ENCODE assay signal across 10 mouse cellular contexts in the genomic region with DNA sequence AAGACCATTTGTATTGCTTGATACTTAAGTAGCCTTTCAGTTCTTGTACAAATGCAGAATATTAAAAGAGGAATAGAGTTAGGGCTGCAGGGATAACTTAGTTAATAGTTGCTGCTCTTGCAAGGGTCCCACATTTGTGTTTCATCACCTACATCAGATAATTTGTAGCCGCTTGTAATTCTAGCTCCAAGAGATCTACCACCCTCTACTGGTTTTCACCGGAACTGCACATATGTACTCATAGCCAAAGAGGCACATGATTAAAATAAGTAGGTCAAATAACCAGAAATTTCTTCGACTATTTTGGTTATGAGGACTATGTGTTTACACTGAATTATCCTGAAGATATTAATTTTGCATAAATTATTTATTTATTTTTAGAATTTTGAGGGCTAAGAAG.
A peak's percentile ranks its signal among the peaks of the same experiment; 100 is the strongest.
DNase-seq lines count a peak whose midpoint lies in the region; ATAC-seq and TF ChIP-seq lines count a peak whose summit lies in the region.
"Had no signal": no experiment of that assay in that cellular context is flagged by ENCODE, and none has a peak within 500 bp of the region (broad histone marks: within the 10 kb centered on the region; RNA-seq: fewer than 3 reads in every experiment).

No protein-coding gene starts in this region.

- WGBS in intestine, postnatal 0 days: 17% methylated on average over 3 of the region's 3 CpGs
- WGBS in intestine, embryonic 15.5 days: 20% methylated on average over 3 of the region's 3 CpGs
- WGBS in kidney, postnatal 0 days: 20% methylated on average over 3 of the region's 3 CpGs
- 17% methylated on average over 3 of the region's 3 CpGs for WGBS in forebrain, embryonic 13.5 days

- H3K9ac ChIP-seq in intestine, postnatal 0 days (ENCODE audit: low read depth, low read length): no peak overlapping the region
- H3K9ac ChIP-seq in intestine, embryonic 15.5 days: no peak overlapping the region
- no peak overlapping the region for H3K9ac ChIP-seq in kidney, postnatal 0 days (ENCODE audit: low read depth, low read length)
- no peak overlapping the region for H3K9ac ChIP-seq in forebrain, embryonic 13.5 days
- H3K9ac ChIP-seq: embryonic facial prominence, embryonic 12.5 days; limb, embryonic 12.5 days had no signal

- H3K4me3 ChIP-seq in intestine, postnatal 0 days (ENCODE audit: low read depth, low read length): no peak overlapping the region
- no peak overlapping the region for H3K4me3 ChIP-seq in intestine, embryonic 15.5 days (replicated peaks)
- no peak overlapping the region for H3K4me3 ChIP-seq in E14TG2a.4 (replicated peaks; ENCODE audit: low read length)
- no peak overlapping the region for H3K4me3 ChIP-seq in kidney, postnatal 0 days (replicated peaks; ENCODE audit: low read depth, low read length)
- no peak overlapping the region for H3K4me3 ChIP-seq in forebrain, embryonic 13.5 days
- H3K4me3 ChIP-seq: embryonic facial prominence, embryonic 12.5 days; limb, embryonic 12.5 days had no signal

- ATAC-seq in intestine, postnatal 0 days: no peak
- no peak for ATAC-seq in intestine, embryonic 15.5 days
- no peak for ATAC-seq in kidney, postnatal 0 days (replicated peaks; ENCODE audit: low FRiP score, low read depth)
- 0 out of 2 replicates have a peak, but pooled peaks have one; percentile 41 for ATAC-seq in neutrophil, adult 5-6 weeks (ENCODE audit: extremely low read depth, insufficient number of reproducible peaks, low FRiP score, poor library complexity, severe bottlenecking)
- no peak for ATAC-seq in forebrain, embryonic 13.5 days

- TF ChIP-seq CTCF in intestine, postnatal 0 days (IDR thresholded peaks at IDR 0.05; ENCODE audit: low read depth): peak; percentile 69
- TF ChIP-seq CTCF in E14TG2a.4 (conservative IDR thresholded peaks at IDR 0.05; ENCODE audit: low read length): peak; percentile 76
- peak; percentile 69 for TF ChIP-seq CTCF in kidney, postnatal 0 days (IDR thresholded peaks at IDR 0.05; ENCODE audit: low read depth)

- H3K27ac ChIP-seq in intestine, postnatal 0 days (ENCODE audit: low read depth, low read length): no peak overlapping the region
- no peak overlapping the region for H3K27ac ChIP-seq in intestine, embryonic 15.5 days
- H3K27ac ChIP-seq in kidney, postnatal 0 days: no peak overlapping the region
- H3K27ac ChIP-seq in forebrain, embryonic 13.5 days: no peak overlapping the region
- H3K27ac ChIP-seq: embryonic facial prominence, embryonic 12.5 days; limb, embryonic 12.5 days had no signal

- DNase-seq in 3T3-L1 (ENCODE audit: low read depth, low spot score): peak; percentile 68
- DNase-seq in c-Kit-positive CD71-positive TER-119-positive erythroid progenitor cells, embryonic 14.5 days (ENCODE audit: low spot score): peak; percentile 18
- DNase-seq in kidney, postnatal 0 days (ENCODE audit: low spot score): peak; percentile 18

- no peaks in the 10 kb centered on the region for H3K9me3 ChIP-seq in intestine, postnatal 0 days (ENCODE audit: control insufficient read depth)
- no peaks in the 10 kb centered on the region for H3K9me3 ChIP-seq in intestine, embryonic 15.5 days
- H3K9me3 ChIP-seq in E14TG2a.4 (ENCODE audit: low read length): no peaks in the 10 kb centered on the region
- no peaks in the 10 kb centered on the region for H3K9me3 ChIP-seq in kidney, postnatal 0 days (replicated peaks; ENCODE audit: low read length)
- H3K9me3 ChIP-seq in forebrain, embryonic 13.5 days (replicated peaks): no peaks in the 10 kb centered on the region
- H3K9me3 ChIP-seq: embryonic facial prominence, embryonic 12.5 days; limb, embryonic 12.5 days had no signal

- no peaks in the 10 kb centered on the region for H3K4me1 ChIP-seq in intestine, postnatal 0 days (replicated peaks; ENCODE audit: control insufficient read depth, insufficient read depth, low read length)
- H3K4me1 ChIP-seq in intestine, embryonic 15.5 days (replicated peaks): no peaks in the 10 kb centered on the region
- H3K4me1 ChIP-seq in E14TG2a.4 (replicated peaks; ENCODE audit: low read depth, low read length): no peaks in the 10 kb centered on the region
- H3K4me1 ChIP-seq in kidney, postnatal 0 days (replicated peaks; ENCODE audit: insufficient read depth, low read length): no peaks in the 10 kb centered on the region
- H3K4me1 ChIP-seq in forebrain, embryonic 13.5 days: no peaks in the 10 kb centered on the region
- H3K4me1 ChIP-seq: embryonic facial prominence, embryonic 12.5 days; limb, embryonic 12.5 days had no signal

- no peak overlapping the region for H3K4me2 ChIP-seq in intestine, postnatal 0 days (replicated peaks; ENCODE audit: low read depth)
- no peak overlapping the region for H3K4me2 ChIP-seq in intestine, embryonic 15.5 days (replicated peaks)
- no peak overlapping the region for H3K4me2 ChIP-seq in kidney, postnatal 0 days (ENCODE audit: low read length)
- H3K4me2 ChIP-seq in forebrain, embryonic 13.5 days: no peak overlapping the region
- H3K4me2 ChIP-seq: embryonic facial prominence, embryonic 12.5 days; limb, embryonic 12.5 days had no signal

- no peaks in the 10 kb centered on the region for H3K27me3 ChIP-seq in intestine, postnatal 0 days (replicated peaks; ENCODE audit: control insufficient read depth, insufficient read depth, low read length)
- H3K27me3 ChIP-seq in intestine, embryonic 15.5 days (replicated peaks): no peaks in the 10 kb centered on the region
- H3K27me3 ChIP-seq in E14TG2a.4 (ENCODE audit: insufficient read depth, low read length): no peaks in the 10 kb centered on the region
- H3K27me3 ChIP-seq in kidney, postnatal 0 days (ENCODE audit: insufficient read depth, low read length): no peaks in the 10 kb centered on the region
- no peaks in the 10 kb centered on the region for H3K27me3 ChIP-seq in forebrain, embryonic 13.5 days
- H3K27me3 ChIP-seq: embryonic facial prominence, embryonic 12.5 days; limb, embryonic 12.5 days had no signal

- no peaks in the 10 kb centered on the region for H3K36me3 ChIP-seq in intestine, postnatal 0 days (ENCODE audit: control insufficient read depth, insufficient read depth)
- H3K36me3 ChIP-seq in intestine, embryonic 15.5 days: no peaks in the 10 kb centered on the region
- no peaks in the 10 kb centered on the region for H3K36me3 ChIP-seq in E14TG2a.4 (ENCODE audit: insufficient read depth, low read length)
- no peaks in the 10 kb centered on the region for H3K36me3 ChIP-seq in kidney, postnatal 0 days (ENCODE audit: insufficient read depth, low read length)
- H3K36me3 ChIP-seq in forebrain, embryonic 13.5 days (ENCODE audit: poor library complexity, severe bottlenecking): no peaks in the 10 kb centered on the region
- H3K36me3 ChIP-seq: embryonic facial prominence, embryonic 12.5 days; limb, embryonic 12.5 days had no signal

Comparison
In these comparisons a context has a peak if more than half of its experiments do, and no peak if none do; other contexts are left out.
1. DNase-seq: peak in every context shown above with its lines; median percentile 68 in 3T3-L1; 18 in c-Kit-positive CD71-positive TER-119-positive erythroid progenitor cells, embryonic 14.5 days; 18 in kidney, postnatal 0 days.